Mouse (Mus musculus): ENCODE measurements at regions not wholly inside any gene's neighbourhood (a gene's known extent, or its start where the extent isn't known, plus 50 kb on each side); places are given as distances from the start of the nearest gene placed in this dataset.

GRCm38 (mm10) chr15:96883754-96884153, 172.0 kb downstream of the Slc38a4 start:
- TF ChIP-seq CTCF (IDR thresholded peaks at IDR 0.05; ENCODE audit: borderline replicate concordance, extremely low read depth, insufficient read depth, insufficient read length) (no peak), POLR2A (IDR thresholded peaks at IDR 0.05; ENCODE audit: borderline replicate concordance, extremely low read depth, insufficient read depth, insufficient read length, poor library complexity, severe bottlenecking) (no peak)

All from brain, embryonic 14.5 days (tissue).